Mouse (Mus musculus) intestine, postnatal 0 days (tissue): ENCODE data around the gene Sh3kbp1. TPM values are rescaled to one million over a fixed set of nuclear protein-coding genes. Genes with fewer than 3 reads are reported as not detected.

Experiments used
- ATAC-seq: fragments of 200-750 bp; cut with Nextera tagmentation; 2 replicates; pipeline ENCODE4 v1.8.0; 2017; ENCODE audit warnings: mild to moderate bottlenecking, moderate TSS enrichment, moderate library complexity
- H3K27ac ChIP-seq: fragments of 300-500 bp; sonication (generic); 2 replicates; pipeline ENCODE4 v1.5.1; 2014; ENCODE audit warnings: mild to moderate bottlenecking, low read depth, low read length, moderate library complexity
- H3K27me3 ChIP-seq: fragments of 300-500 bp; sonication (generic); replicated peaks from 2 replicates; pipeline ENCODE4 v1.6.1; 2014; ENCODE audit warnings: low read length, mixed read lengths; ENCODE audit not compliant: control insufficient read depth, insufficient read depth
- H3K36me3 ChIP-seq: fragments of 300-500 bp; sonication (generic); 2 replicates; pipeline ENCODE4 v1.6.1; 2014; ENCODE audit warnings: mild to moderate bottlenecking, moderate library complexity; ENCODE audit not compliant: control insufficient read depth, insufficient read depth
- H3K4me1 ChIP-seq: fragments of 300-500 bp; sonication (generic); replicated peaks from 2 replicates; pipeline ENCODE4 v1.6.1; 2014; ENCODE audit warnings: antibody characterized with exemption, low read length, mixed read lengths; ENCODE audit not compliant: control insufficient read depth, insufficient read depth
- H3K4me2 ChIP-seq: fragments of 300-500 bp; sonication (generic); replicated peaks from 2 replicates; pipeline ENCODE4 v1.6.1; 2014; ENCODE audit warnings: low read depth, mild to moderate bottlenecking, moderate library complexity
- H3K4me3 ChIP-seq: fragments of 300-500 bp; sonication (generic); 2 replicates; pipeline ENCODE4 v1.5.1; 2014; ENCODE audit warnings: low read depth, low read length
- H3K9ac ChIP-seq: fragments of 300-500 bp; sonication (generic); 2 replicates; pipeline ENCODE4 v1.6.1; 2014; ENCODE audit warnings: mild to moderate bottlenecking, low read depth, low read length
- H3K9me3 ChIP-seq: fragments of 300-500 bp; sonication (generic); 2 replicates; pipeline ENCODE4 v1.6.1; 2016; ENCODE audit warnings: mixed run types; ENCODE audit not compliant: control insufficient read depth
- CTCF ChIP-seq: sonication (generic); IDR thresholded peaks from 2 replicates; pipeline ENCODE4 v1.5.1; 2016; ENCODE audit warnings: low read depth, mild to moderate bottlenecking, control low read depth, antibody characterized with exemption, moderate library complexity
- WGBS: fragments of 180-500 bp; shearing (Covaris S2); extraction: QIAGEN DNeasy Blood & Tissue Kit; methylation state at CpG from one replicate; pipeline ENCODE4 v1.1.7; 2014; 5-methylcytosine and 5-hydroxymethylcytosine counted together
- polyA plus RNA-seq: library from polyadenylated mRNA; unstranded; fragments of >200 nt; fragmentation: Nextera tagmentation; extraction: Ambion mirVana; gene quantifications from 2 replicates; pipeline ENCODE4 v1.2.1, GENCODE M21; 2015

Sh3kbp1 gene
- polyA plus RNA-seq, 1 experiment from 2014 or later: 7.7 TPM

GRCm38 (mm10) chrX:159928834-159929233, 301.8 kb downstream of the Sh3kbp1 start:
- no peaks in the 10 kb centered on the region for H3K9me3 ChIP-seq
- no peak overlapping the region for H3K4me2 ChIP-seq
- H3K4me1 ChIP-seq: no peaks in the 10 kb centered on the region
- H3K27ac ChIP-seq: no peak overlapping the region
- H3K9ac ChIP-seq: no peak overlapping the region
- no peaks in the 10 kb centered on the region for H3K36me3 ChIP-seq
- no peak for ATAC-seq
- TF ChIP-seq CTCF: no peak
- 61% methylated on average over 3 of the region's 3 CpGs for WGBS
- no peak overlapping the region for H3K4me3 ChIP-seq
- H3K27me3 ChIP-seq: no peaks in the 10 kb centered on the region

GRCm38 (mm10) chrX:159932027-159932426, 305.0 kb downstream of the Sh3kbp1 start:
- no peaks in the 10 kb centered on the region for H3K27me3 ChIP-seq
- H3K4me2 ChIP-seq: no peak overlapping the region
- no peaks in the 10 kb centered on the region for H3K36me3 ChIP-seq
- H3K9ac ChIP-seq: no peak overlapping the region
- H3K27ac ChIP-seq: no peak overlapping the region
- no peak for ATAC-seq
- H3K9me3 ChIP-seq: no peaks in the 10 kb centered on the region
- WGBS: 88% methylated on average over 1 of the region's 1 CpGs
- no peak for TF ChIP-seq CTCF
- no peaks in the 10 kb centered on the region for H3K4me1 ChIP-seq
- H3K4me3 ChIP-seq: no peak overlapping the region

GRCm38 (mm10) chrX:159942569-159942968, 315.5 kb downstream of the Sh3kbp1 start:
- Histone ChIP-seq H3K4me1 (no peaks in the 10 kb centered on the region), H3K4me3 (no peak overlapping the region), H3K9ac (no peak overlapping the region), H3K27ac (no peak overlapping the region), H3K9me3 (no peaks in the 10 kb centered on the region), H3K4me2 (no peak overlapping the region), H3K36me3 (no peaks in the 10 kb centered on the region), H3K27me3 (no peaks in the 10 kb centered on the region)
- ATAC-seq: no peak
- 78% methylated on average over 2 of the region's 2 CpGs for WGBS
- no peak for TF ChIP-seq CTCF

- Histone ChIP-seq H3K36me3 (no peaks in the 10 kb centered on the region), H3K27ac (no peak overlapping the region), H3K4me2 (no peak overlapping the region)
Measured at GRCm38 (mm10) chrX:159943586-159943985, 316.5 kb downstream of the Sh3kbp1 start.

GRCm38 (mm10) chrX:159953546-159954429, 326.7 kb downstream of the Sh3kbp1 start:
- no peaks in the 10 kb centered on the region for H3K4me1 ChIP-seq
- no peak overlapping the region for H3K27ac ChIP-seq
- no peaks in the 10 kb centered on the region for H3K27me3 ChIP-seq
- H3K9me3 ChIP-seq: no peaks in the 10 kb centered on the region
- no peak overlapping the region for H3K4me3 ChIP-seq
- TF ChIP-seq CTCF: no peak
- no peaks in the 10 kb centered on the region for H3K36me3 ChIP-seq
- H3K9ac ChIP-seq: no peak overlapping the region
- WGBS: 77% methylated on average over 7 of the region's 7 CpGs
- ATAC-seq: no peak
- no peak overlapping the region for H3K4me2 ChIP-seq

More at GRCm38 (mm10) chrX:159943586-159943985, 316.5 kb downstream of the Sh3kbp1 start:
- no peaks in the 10 kb centered on the region for H3K4me1 ChIP-seq
- no peak overlapping the region for H3K9ac ChIP-seq
- H3K27me3 ChIP-seq: no peaks in the 10 kb centered on the region
- no peaks in the 10 kb centered on the region for H3K9me3 ChIP-seq
- TF ChIP-seq CTCF: no peak
- WGBS: 76% methylated on average over 1 of the region's 1 CpGs
- no peak for ATAC-seq
- no peak overlapping the region for H3K4me3 ChIP-seq

GRCm38 (mm10) chrX:159954430-159954779, 327.3 kb downstream of the Sh3kbp1 start:
- no peaks in the 10 kb centered on the region for H3K4me1 ChIP-seq
- H3K4me3 ChIP-seq: no peak overlapping the region
- no peak for ATAC-seq
- H3K27ac ChIP-seq: no peak overlapping the region
- H3K4me2 ChIP-seq: no peak overlapping the region
- H3K36me3 ChIP-seq: no peaks in the 10 kb centered on the region
- H3K9ac ChIP-seq: no peak overlapping the region
- H3K27me3 ChIP-seq: no peaks in the 10 kb centered on the region
- H3K9me3 ChIP-seq: no peaks in the 10 kb centered on the region
- 80% methylated on average over 4 of the region's 4 CpGs for WGBS
- no peak for TF ChIP-seq CTCF
